Mouse (Mus musculus) hindbrain, embryonic 10.5 days (tissue): ENCODE data around the gene Gpc1. TPM values are rescaled to one million over a fixed set of nuclear protein-coding genes. Genes with fewer than 3 reads are reported as not detected.

Source experiments
- DNase-seq: peaks from one replicate; pipeline ENCODE4 v3.0.0-alpha.2; 2017; ENCODE audit warnings: low spot score
- H3K27ac ChIP-seq: fragments of 300-500 bp; sonication (generic); 2 replicates; pipeline ENCODE4 v1.5.1; 2016; ENCODE audit warnings: mild to moderate bottlenecking, moderate library complexity
- H3K27me3 ChIP-seq: fragments of 300-500 bp; sonication (generic); 2 replicates; pipeline ENCODE4 v1.6.1; 2016; ENCODE audit warnings: mild to moderate bottlenecking; ENCODE audit not compliant: poor library complexity, insufficient read depth, severe bottlenecking
- H3K36me3 ChIP-seq: fragments of 300-500 bp; sonication (generic); 2 replicates; pipeline ENCODE4 v1.6.1; 2016; ENCODE audit warnings: mild to moderate bottlenecking, moderate library complexity
- H3K4me1 ChIP-seq: fragments of 300-500 bp; sonication (generic); replicated peaks from 2 replicates; pipeline ENCODE4 v1.6.1; 2016; ENCODE audit warnings: mild to moderate bottlenecking
- H3K4me3 ChIP-seq: fragments of 300-500 bp; sonication (generic); 2 replicates; pipeline ENCODE4 v1.5.1; 2016; ENCODE audit warnings: mild to moderate bottlenecking, moderate library complexity
- H3K9me3 ChIP-seq: fragments of 300-500 bp; sonication (generic); 2 replicates; pipeline ENCODE4 v1.6.1; 2016; ENCODE audit warnings: mild to moderate bottlenecking, moderate library complexity
- WGBS: fragments of 180-500 bp; shearing (Covaris S2); methylation state at CpG from one replicate; pipeline ENCODE4 v1.1.7; 2016; 5-methylcytosine and 5-hydroxymethylcytosine counted together
- polyA plus RNA-seq: library from polyadenylated mRNA; unstranded; fragments of >200 nt; fragmentation: Nextera tagmentation; extraction: Ambion mirVana; gene quantifications from 2 replicates; pipeline ENCODE4 v1.2.1, GENCODE M21; 2016

The Gpc1 gene
- polyA plus RNA-seq: 72.1 and 76.0 TPM in 2 replicates

GRCm38 (mm10) chr1:92831188-92832001, at the start of gene Gpc1:
Gene Gpc1 (plus strand): TSS chr1:92831645.
- DNase-seq: peak; percentile 91
- Histone ChIP-seq H3K4me1 (peaks cover 51% of the 10 kb centered on the region), H3K27me3 (peaks cover 18% of the 10 kb centered on the region), H3K27ac (peak within 1 kb of the TSS; percentile 98), H3K9me3 (no peaks in the 10 kb centered on the region), H3K4me3 (peak within 1 kb of the TSS; percentile 76), H3K36me3 (peaks cover 22% of the 10 kb centered on the region)
- under 1% methylated on average over 72 of the region's 99 CpGs for WGBS

- Histone ChIP-seq H3K27ac (peak overlapping the region; percentile 78), H3K4me3 (no peak overlapping the region), H3K36me3 (no peaks in the 10 kb centered on the region), H3K27me3 (no peaks in the 10 kb centered on the region), H3K9me3 (no peaks in the 10 kb centered on the region), H3K4me1 (peaks cover 23% of the 10 kb centered on the region)
- no peak for DNase-seq
- WGBS: 85% methylated on average over 4 of the region's 4 CpGs
These were observed 49.6 kb upstream of the Gpc1 start for GRCm38 (mm10) chr1:92781862-92782261.

GRCm38 (mm10) chr1:92782587-92782986, 48.9 kb upstream of the Gpc1 start:
- peak overlapping the region; percentile 78 for H3K27ac ChIP-seq
- peak; percentile 58 for DNase-seq
- no peaks in the 10 kb centered on the region for H3K9me3 ChIP-seq
- H3K4me1 ChIP-seq: peaks cover 30% of the 10 kb centered on the region
- no peaks in the 10 kb centered on the region for H3K36me3 ChIP-seq
- no peak overlapping the region for H3K4me3 ChIP-seq
- WGBS: 44% methylated on average over 6 of the region's 6 CpGs
- H3K27me3 ChIP-seq: no peaks in the 10 kb centered on the region

- WGBS: 60% methylated on average over 8 of the region's 8 CpGs
- H3K27ac ChIP-seq: peak overlapping the region; percentile 62
- peak; percentile 20 for DNase-seq
- H3K4me3 ChIP-seq: no peak overlapping the region
- H3K9me3 ChIP-seq: no peaks in the 10 kb centered on the region
- no peaks in the 10 kb centered on the region for H3K36me3 ChIP-seq
- peaks cover 66% of the 10 kb centered on the region for H3K4me1 ChIP-seq
- H3K27me3 ChIP-seq: 0 out of 2 replicates have a peak, but pooled peaks cover 3% of the 10 kb centered on the region
These were observed 44.2 kb upstream of the Gpc1 start for GRCm38 (mm10) chr1:92787221-92787620.

GRCm38 (mm10) chr1:92788049-92788448, 43.4 kb upstream of the Gpc1 start:
- H3K27me3 ChIP-seq: 0 out of 2 replicates have a peak, but pooled peaks cover 3% of the 10 kb centered on the region
- no peak for DNase-seq
- H3K4me1 ChIP-seq: peaks cover 58% of the 10 kb centered on the region
- 85% methylated on average over 7 of the region's 7 CpGs for whole genome bisulfite sequencing
- no peaks in the 10 kb centered on the region for H3K36me3 ChIP-seq
- no peaks in the 10 kb centered on the region for H3K9me3 ChIP-seq
- H3K27ac ChIP-seq: no peak overlapping the region
- no peak overlapping the region for H3K4me3 ChIP-seq

GRCm38 (mm10) chr1:92790628-92791027, 40.8 kb upstream of the Gpc1 start:
- peak overlapping the region; percentile 79 for H3K27ac ChIP-seq
- DNase-seq: no peak
- H3K36me3 ChIP-seq: no peaks in the 10 kb centered on the region
- 0 out of 2 replicates have a peak, but pooled peaks cover 3% of the 10 kb centered on the region for H3K27me3 ChIP-seq
- H3K4me3 ChIP-seq: peak overlapping the region; percentile 30
- WGBS: 26% methylated on average over 7 of the region's 7 CpGs
- H3K4me1 ChIP-seq: peaks cover 56% of the 10 kb centered on the region
- H3K9me3 ChIP-seq: no peaks in the 10 kb centered on the region

GRCm38 (mm10) chr1:92791070-92791831, 40.2 kb upstream of the Gpc1 start:
- WGBS: 6% methylated on average over 10 of the region's 10 CpGs
- Histone ChIP-seq H3K36me3 (no peaks in the 10 kb centered on the region), H3K27ac (peak overlapping the region; percentile 79), H3K9me3 (no peaks in the 10 kb centered on the region), H3K4me1 (peaks cover 56% of the 10 kb centered on the region), H3K27me3 (0 out of 2 replicates have a peak, but pooled peaks cover 3% of the 10 kb centered on the region), H3K4me3 (peak overlapping the region; percentile 30)
- peak; percentile 79 for DNase-seq

- DNase-seq: no peak
- Histone ChIP-seq H3K4me1 (peaks cover 37% of the 10 kb centered on the region), H3K36me3 (no peaks in the 10 kb centered on the region), H3K27ac (no peak overlapping the region), H3K9me3 (no peaks in the 10 kb centered on the region), H3K27me3 (0 out of 2 replicates have a peak, but pooled peaks cover 3% of the 10 kb centered on the region), H3K4me3 (no peak overlapping the region)
- WGBS: 76% methylated on average over 5 of the region's 5 CpGs
These were observed 37.7 kb upstream of the Gpc1 start for GRCm38 (mm10) chr1:92793781-92794180.

GRCm38 (mm10) chr1:92798425-92798824, 33.0 kb upstream of the Gpc1 start:
- H3K4me3 ChIP-seq: no peak overlapping the region
- no peaks in the 10 kb centered on the region for H3K36me3 ChIP-seq
- H3K27me3 ChIP-seq: no peaks in the 10 kb centered on the region
- WGBS: 82% methylated on average over 2 of the region's 2 CpGs
- H3K9me3 ChIP-seq: no peaks in the 10 kb centered on the region
- DNase-seq: no peak
- 0 out of 2 replicates have a peak, but pooled peaks cover 5% of the 10 kb centered on the region for H3K4me1 ChIP-seq
- no peak overlapping the region for H3K27ac ChIP-seq

GRCm38 (mm10) chr1:92799653-92800052, 31.8 kb upstream of the Gpc1 start:
- Histone ChIP-seq H3K36me3 (no peaks in the 10 kb centered on the region), H3K27me3 (no peaks in the 10 kb centered on the region), H3K4me1 (0 out of 2 replicates have a peak, but pooled peaks cover 9% of the 10 kb centered on the region), H3K4me3 (no peak overlapping the region), H3K27ac (no peak overlapping the region), H3K9me3 (no peaks in the 10 kb centered on the region)
- DNase-seq: no peak
- WGBS: 87% methylated on average over 5 of the region's 5 CpGs

GRCm38 (mm10) chr1:92802362-92802761, 29.1 kb upstream of the Gpc1 start:
- no peak for DNase-seq
- H3K27ac ChIP-seq: no peak overlapping the region
- H3K36me3 ChIP-seq: no peaks in the 10 kb centered on the region
- no peaks in the 10 kb centered on the region for H3K9me3 ChIP-seq
- no peaks in the 10 kb centered on the region for H3K27me3 ChIP-seq
- H3K4me1 ChIP-seq: 0 out of 2 replicates have a peak, but pooled peaks cover 4% of the 10 kb centered on the region
- WGBS: 91% methylated on average over 1 of the region's 1 CpGs
- H3K4me3 ChIP-seq: no peak overlapping the region

GRCm38 (mm10) chr1:92803376-92803775, 28.1 kb upstream of the Gpc1 start:
- H3K4me3 ChIP-seq: no peak overlapping the region
- H3K27me3 ChIP-seq: no peaks in the 10 kb centered on the region
- H3K27ac ChIP-seq: no peak overlapping the region
- H3K9me3 ChIP-seq: no peaks in the 10 kb centered on the region
- 92% methylated on average over 4 of the region's 4 CpGs for WGBS
- no peak for DNase-seq
- no peaks in the 10 kb centered on the region for H3K36me3 ChIP-seq
- 0 out of 2 replicates have a peak, but pooled peaks cover 4% of the 10 kb centered on the region for H3K4me1 ChIP-seq
